Comparison of ENCODE assay signal across 8 mouse cellular contexts in genomic region chr6:30172820-30173550, GRCm38 (mm10).
DNase-seq lines count a peak whose midpoint lies in the region; ATAC-seq and TF ChIP-seq lines count a peak whose summit lies in the region.

No protein-coding gene starts in this region.

- intact Hi-C loops in left cerebral cortex, postnatal 25 days (cut with DNase I) = no loop called here

- DNase-seq in naive thymus-derived CD4-positive, alpha-beta T cell, adult 2 months (ENCODE audit: low read depth) = peak; percentile 34
- no peak for DNase-seq in left cerebral cortex, postnatal 25 days (ENCODE audit: low spot score in 2 of 2)
- DNase-seq in adipocyte (ENCODE audit: low spot score) = no peak

- H3K4me1 ChIP-seq in megakaryocyte, embryonic 14.5 days = peaks cover 61% of the 10 kb centered on the region
- 0 out of 2 replicates have a peak, but pooled peaks cover 8% of the 10 kb centered on the region for H3K4me1 ChIP-seq in bone marrow macrophage, adult 2 months (ENCODE audit: control insufficient read depth, insufficient read depth, low read length)
- peaks cover 34% of the 10 kb centered on the region for H3K4me1 ChIP-seq in heart, embryonic 16.5 days (ENCODE audit: control insufficient read depth, insufficient read depth, low read length)
- peaks cover 70% of the 10 kb centered on the region for H3K4me1 ChIP-seq in limb, embryonic 13.5 days

- peak overlapping the region; percentile 58 for H3K4me2 ChIP-seq in heart, embryonic 16.5 days (ENCODE audit: low read depth, low read length)
- H3K4me2 ChIP-seq in limb, embryonic 13.5 days (replicated peaks) = peak overlapping the region; percentile 62

- TF ChIP-seq CTCF in bone marrow macrophage, adult 2 months (IDR thresholded peaks at IDR 0.05; ENCODE audit: low read depth, low read length) = peak; percentile 66

- ATAC-seq in megakaryocyte, adult 5-6 weeks (ENCODE audit: poor library complexity, severe bottlenecking) = no peak
- no peak for ATAC-seq in heart, embryonic 16.5 days (replicated peaks; ENCODE audit: extremely low read depth, insufficient read depth, low FRiP score)
- no peak for ATAC-seq in limb, embryonic 13.5 days (ENCODE audit: low FRiP score, low read depth)

- 3% methylated on average over 44 of the region's 44 CpGs for WGBS in heart, embryonic 16.5 days
- 1% methylated on average over 44 of the region's 44 CpGs for WGBS in limb, embryonic 13.5 days

- peak overlapping the region; percentile 88 for H3K4me3 ChIP-seq in megakaryocyte, embryonic 14.5 days (replicated peaks)
- peak overlapping the region; percentile 30 for H3K4me3 ChIP-seq in bone marrow macrophage, adult 2 months (ENCODE audit: insufficient read depth, low read length)
- peak overlapping the region; percentile 49 for H3K4me3 ChIP-seq in heart, embryonic 16.5 days (ENCODE audit: low read length)
- H3K4me3 ChIP-seq in limb, embryonic 13.5 days = peak overlapping the region; percentile 41

- no peak for TF ChIP-seq POLR2A in bone marrow macrophage, adult 2 months (IDR thresholded peaks at IDR 0.05; ENCODE audit: borderline replicate concordance, low read depth, low read length)

- H3K36me3 ChIP-seq in megakaryocyte, embryonic 14.5 days (replicated peaks; ENCODE audit: low read length) = no peaks in the 10 kb centered on the region
- H3K36me3 ChIP-seq in heart, embryonic 16.5 days (ENCODE audit: control insufficient read depth, insufficient read depth) = no peaks in the 10 kb centered on the region
- no peaks in the 10 kb centered on the region for H3K36me3 ChIP-seq in limb, embryonic 13.5 days

- no peak overlapping the region for H3K9ac ChIP-seq in heart, embryonic 16.5 days (ENCODE audit: low read length)
- H3K9ac ChIP-seq in limb, embryonic 13.5 days = peak overlapping the region; percentile 19

- peaks cover 99% of the 10 kb centered on the region for H3K27me3 ChIP-seq in megakaryocyte, embryonic 14.5 days (replicated peaks)
- peaks cover 87% of the 10 kb centered on the region for H3K27me3 ChIP-seq in heart, embryonic 16.5 days (ENCODE audit: control insufficient read depth, insufficient read depth, low read length)
- peaks cover 96% of the 10 kb centered on the region for H3K27me3 ChIP-seq in limb, embryonic 13.5 days

- H3K9me3 ChIP-seq in megakaryocyte, embryonic 14.5 days = no peaks in the 10 kb centered on the region
- no peaks in the 10 kb centered on the region for H3K9me3 ChIP-seq in heart, embryonic 16.5 days (replicated peaks; ENCODE audit: control insufficient read depth, low read length)
- H3K9me3 ChIP-seq in limb, embryonic 13.5 days = no peaks in the 10 kb centered on the region

- no peak overlapping the region for H3K27ac ChIP-seq in bone marrow macrophage, adult 2 months (ENCODE audit: insufficient read depth, low read depth, low read length)
- H3K27ac ChIP-seq in heart, embryonic 16.5 days (ENCODE audit: low read length) = no peak overlapping the region
- H3K27ac ChIP-seq in limb, embryonic 13.5 days = no peak overlapping the region; the same call in 1 of the 2 replicates

Comparison
In these comparisons a context has a peak if more than half of its experiments do, and no peak if none do; other contexts are left out.
1. H3K4me3 ChIP-seq: peak in every context shown above with its lines; median percentile 88 in megakaryocyte, embryonic 14.5 days; 49 in heart, embryonic 16.5 days; 41 in limb, embryonic 13.5 days; 30 in bone marrow macrophage, adult 2 months.